Mouse (Mus musculus) olfactory bulb, adult 2 months (tissue): ENCODE data around the gene Twsg1.

Experiments used
- CTCF ChIP-seq: fragments of 200-500 bp; IDR thresholded peaks from 2 replicates; pipeline ENCODE4 v1.5.1; 2012; ENCODE audit warnings: low read depth, mild to moderate bottlenecking, low read length, moderate library complexity; ENCODE audit not compliant: insufficient read depth
- POLR2A ChIP-seq: fragments of 200-500 bp; IDR thresholded peaks from 2 replicates; pipeline ENCODE4 v1.6.1; 2012; ENCODE audit warnings: mild to moderate bottlenecking, low read depth, low read length, moderate library complexity; ENCODE audit not compliant: insufficient read depth

DNA sequence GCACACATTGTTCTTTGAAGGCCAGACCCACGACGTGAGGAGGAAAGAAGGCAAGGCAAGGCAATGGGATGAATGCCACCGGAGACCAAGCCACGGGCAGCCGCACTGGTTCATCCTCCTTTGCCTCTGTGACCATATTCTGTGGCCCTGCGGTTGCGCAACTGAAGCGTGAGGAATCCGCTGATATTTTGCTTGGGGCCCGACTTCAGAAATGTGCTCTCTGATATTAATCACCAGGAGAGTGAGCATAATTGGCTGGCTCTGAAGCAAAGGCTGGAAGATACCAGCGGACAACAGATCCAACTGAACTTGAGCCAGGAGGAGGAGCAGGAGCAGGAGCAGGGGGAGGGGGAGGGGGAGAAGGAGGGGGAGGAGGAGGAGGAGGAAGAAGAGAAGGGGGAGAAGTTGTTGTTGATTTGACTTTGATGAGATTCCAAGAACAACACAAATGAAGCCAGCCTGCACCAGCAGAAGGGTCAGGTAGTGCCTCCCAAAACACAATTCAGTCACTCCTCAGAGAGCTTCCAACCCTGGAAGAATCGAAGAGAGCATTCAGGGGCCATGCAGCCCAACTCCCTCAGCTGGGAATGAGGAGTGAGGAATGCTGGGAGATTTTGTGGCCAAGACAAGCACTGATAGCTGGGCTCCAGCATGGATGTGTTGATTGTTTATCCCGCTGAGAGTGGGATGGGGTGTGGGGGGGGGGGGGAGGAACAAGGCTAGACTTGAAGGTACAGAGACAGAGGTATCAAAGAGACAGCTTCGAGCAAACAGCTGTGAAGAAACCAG lies 6.2 kb upstream of the Twsg1 start:
- TF ChIP-seq CTCF: no peak
- TF ChIP-seq POLR2A: no peak
